Mouse (Mus musculus) retina, adult 2 months (tissue): ENCODE results near the gene Ssh1.

ENCODE experiments used
- DNase-seq: peaks from one replicate; pipeline ENCODE4 v3.0.0-alpha.2; 2012; ENCODE audit warnings: low read depth, low spot score

Gene Ssh1

GRCm38 (mm10) chr5:113993487-113994465 is at the start of gene Ssh1:
TSS of gene Ssh1 (minus strand) at chr5:113993894.
- DNase-seq = peak; percentile 85

GRCm38 (mm10) chr5:114041327-114041930 is 47.7 kb upstream of the Ssh1 start:
- DNase-seq = no peak

- no peak for DNase-seq
These were observed 47.2 kb upstream of the Ssh1 start for GRCm38 (mm10) chr5:114040911-114041310.

- no peak for DNase-seq
These were observed 46.8 kb upstream of the Ssh1 start for GRCm38 (mm10) chr5:114040508-114040907.

- DNase-seq = no peak
These were observed 41.4 kb upstream of the Ssh1 start for GRCm38 (mm10) chr5:114035111-114035510.

GRCm38 (mm10) chr5:114034393-114034792 is 40.7 kb upstream of the Ssh1 start:
- DNase-seq = no peak

GRCm38 (mm10) chr5:114032161-114032763 is 38.6 kb upstream of the Ssh1 start:
- DNase-seq = no peak

GRCm38 (mm10) chr5:114030652-114031051 is 37.0 kb upstream of the Ssh1 start:
- no peak for DNase-seq

- no peak for DNase-seq
These were observed 34.4 kb upstream of the Ssh1 start for GRCm38 (mm10) chr5:114028111-114028510.

- no peak for DNase-seq
These were observed 33.7 kb upstream of the Ssh1 start for GRCm38 (mm10) chr5:114027217-114027944.

GRCm38 (mm10) chr5:114024885-114025284 is 31.2 kb upstream of the Ssh1 start:
- DNase-seq = no peak

GRCm38 (mm10) chr5:114024390-114024789 is 30.7 kb upstream of the Ssh1 start:
- DNase-seq = no peak

- no peak for DNase-seq
These were observed 21.4 kb upstream of the Ssh1 start for GRCm38 (mm10) chr5:114015121-114015520.

- DNase-seq = no peak
These were observed 15.4 kb upstream of the Ssh1 start for GRCm38 (mm10) chr5:114009049-114009448.

GRCm38 (mm10) chr5:114007753-114008453 is 14.2 kb upstream of the Ssh1 start:
- no peak for DNase-seq

- DNase-seq = no peak
These were observed 13.3 kb upstream of the Ssh1 start for GRCm38 (mm10) chr5:114006974-114007373.

GRCm38 (mm10) chr5:114005100-114005499 is 11.4 kb upstream of the Ssh1 start:
- no peak for DNase-seq

- no peak for DNase-seq
These were observed 10.9 kb upstream of the Ssh1 start for GRCm38 (mm10) chr5:114004573-114004972.

- no peak for DNase-seq
These were observed 9.8 kb upstream of the Ssh1 start, which contains the start of gene Dao for GRCm38 (mm10) chr5:114003542-114003941. TSS of gene Dao (plus strand) at chr5:114003703.

GRCm38 (mm10) chr5:113999382-113999781 is 5.7 kb upstream of the Ssh1 start:
- DNase-seq = no peak

GRCm38 (mm10) chr5:113996458-113996857 is 2.8 kb upstream of the Ssh1 start:
- no peak for DNase-seq
